Mouse (Mus musculus) CH12.LX (cell line): ENCODE measurements around the gene Magi2.

Source experiments
- CTCF ChIP-seq, 2 experiments: IDR thresholded peaks in 1 of 2; conservative IDR thresholded peaks in 1 of 2; 2 replicates each; pipeline ENCODE4 v1.5.1; 2011 to 2012; ENCODE audit warnings: low read depth in 2 of 2, low read length in 2 of 2, improper control_type of control experiment in 1 of 2, inconsistent platforms in 1 of 2, mild to moderate bottlenecking in 1 of 2, moderate library complexity in 1 of 2
- POLR2A ChIP-seq: IDR thresholded peaks from 2 replicates; pipeline ENCODE4 v1.6.1; 2011; ENCODE audit warnings: low read depth, mild to moderate bottlenecking, improper control_type of control experiment, low read length
- UBTF ChIP-seq: IDR thresholded peaks from 2 replicates; pipeline ENCODE4 v1.6.1; 2012; ENCODE audit warnings: low read depth, mild to moderate bottlenecking, inconsistent platforms, low read length, improper control_type of control experiment, moderate library complexity

DNA sequence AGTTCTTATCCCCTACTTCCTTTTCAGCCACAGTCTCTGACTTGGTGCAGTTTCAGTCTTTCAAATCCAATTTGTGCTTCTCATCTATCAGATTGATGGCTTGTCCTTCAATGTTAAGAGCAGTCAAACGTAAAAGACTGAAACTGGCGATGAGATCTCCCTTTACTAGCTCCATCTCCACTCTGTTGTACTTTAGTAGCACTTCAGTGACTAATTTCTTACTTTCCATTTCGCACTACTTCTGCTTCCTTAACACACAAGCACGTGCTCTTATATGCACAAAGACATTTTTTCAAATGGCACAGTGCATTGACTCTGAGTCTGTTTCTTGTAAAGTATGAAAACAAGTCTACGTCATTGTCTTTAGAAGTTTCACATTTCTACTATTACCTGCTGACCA, 439.6 kb downstream of the Magi2 start:
- no peak for TF ChIP-seq UBTF
- TF ChIP-seq POLR2A, result no peak
- TF ChIP-seq CTCF (conservative IDR thresholded peaks at IDR 0.05 in 1 of 2, IDR thresholded peaks at IDR 0.05 in 1 of 2; ENCODE audit: low read depth in 2 of 2, low read length in 2 of 2), result no peak
